Mouse (Mus musculus) forebrain, postnatal 0 days (tissue): Measurements from ENCODE around the gene Heatr5a. TPM values are rescaled to one million over a fixed set of nuclear protein-coding genes. Genes with fewer than 3 reads are reported as not detected.

Source experiments
- ATAC-seq: fragments of 200-750 bp; cut with Nextera tagmentation; 2 replicates; pipeline ENCODE4 v1.8.0; 2017; ENCODE audit warnings: mild to moderate bottlenecking, moderate library complexity
- DNase-seq: peaks from one replicate; pipeline ENCODE4 v3.0.0-alpha.2; 2015
- H3K27ac ChIP-seq: fragments of 300-500 bp; sonication (generic); 2 replicates; pipeline ENCODE4 v1.5.1; 2014; ENCODE audit warnings: low read depth, mild to moderate bottlenecking, antibody characterized with exemption, low read length, moderate library complexity, mixed read lengths
- H3K27me3 ChIP-seq: fragments of 300-500 bp; sonication (generic); 2 replicates; pipeline ENCODE4 v1.6.1; 2014; ENCODE audit warnings: mild to moderate bottlenecking, low read length, mixed read lengths; ENCODE audit not compliant: insufficient read depth
- H3K36me3 ChIP-seq: fragments of 300-500 bp; sonication (generic); 2 replicates; pipeline ENCODE4 v1.6.1; 2014; ENCODE audit warnings: mild to moderate bottlenecking, moderate library complexity; ENCODE audit not compliant: insufficient read depth
- H3K4me1 ChIP-seq: fragments of 300-500 bp; sonication (generic); 2 replicates; pipeline ENCODE4 v1.6.1; 2014; ENCODE audit warnings: antibody characterized with exemption; ENCODE audit not compliant: insufficient read depth
- H3K4me2 ChIP-seq: fragments of 300-500 bp; sonication (generic); 2 replicates; pipeline ENCODE4 v1.6.1; 2014; ENCODE audit warnings: low read depth, mild to moderate bottlenecking, moderate library complexity
- H3K4me3 ChIP-seq: fragments of 300-500 bp; sonication (generic); 2 replicates; pipeline ENCODE4 v1.5.1; 2014; ENCODE audit warnings: low read depth, low read length, mixed read lengths
- H3K9ac ChIP-seq: fragments of 300-500 bp; sonication (generic); 2 replicates; pipeline ENCODE4 v1.6.1; 2014; ENCODE audit warnings: mild to moderate bottlenecking
- H3K9me3 ChIP-seq: fragments of 300-500 bp; sonication (generic); 2 replicates; pipeline ENCODE4 v1.6.1; 2016; ENCODE audit warnings: low read length
- CTCF ChIP-seq: sonication (generic); IDR thresholded peaks from 2 replicates; pipeline ENCODE4 v1.5.1; 2016; ENCODE audit warnings: antibody characterized with exemption, control low read depth, low read depth
- WGBS: fragments of 180-500 bp; shearing (Covaris S2); extraction: QIAGEN DNeasy Blood & Tissue Kit; methylation state at CpG from one replicate; pipeline ENCODE4 v1.1.7; 2014; 5-methylcytosine and 5-hydroxymethylcytosine counted together
- polyA plus RNA-seq: library from polyadenylated mRNA; unstranded; fragments of >200 nt; fragmentation: Nextera tagmentation; extraction: Ambion mirVana; gene quantifications from 2 replicates; pipeline ENCODE4 v1.2.1, GENCODE M21; 2015
- total RNA-seq: library from RNA; depleted of rRNA; stranded (reverse); fragments of >200 nt; gene quantifications from 2 replicates; pipeline ENCODE4 v1.2.3, GENCODE M21; 2014; rRNA removed

Gene Heatr5a
- total RNA-seq (14.5 and 15.0 TPM in 2 replicates), polyA plus RNA-seq (1.3 and 2.0 TPM in 2 replicates)

DNA sequence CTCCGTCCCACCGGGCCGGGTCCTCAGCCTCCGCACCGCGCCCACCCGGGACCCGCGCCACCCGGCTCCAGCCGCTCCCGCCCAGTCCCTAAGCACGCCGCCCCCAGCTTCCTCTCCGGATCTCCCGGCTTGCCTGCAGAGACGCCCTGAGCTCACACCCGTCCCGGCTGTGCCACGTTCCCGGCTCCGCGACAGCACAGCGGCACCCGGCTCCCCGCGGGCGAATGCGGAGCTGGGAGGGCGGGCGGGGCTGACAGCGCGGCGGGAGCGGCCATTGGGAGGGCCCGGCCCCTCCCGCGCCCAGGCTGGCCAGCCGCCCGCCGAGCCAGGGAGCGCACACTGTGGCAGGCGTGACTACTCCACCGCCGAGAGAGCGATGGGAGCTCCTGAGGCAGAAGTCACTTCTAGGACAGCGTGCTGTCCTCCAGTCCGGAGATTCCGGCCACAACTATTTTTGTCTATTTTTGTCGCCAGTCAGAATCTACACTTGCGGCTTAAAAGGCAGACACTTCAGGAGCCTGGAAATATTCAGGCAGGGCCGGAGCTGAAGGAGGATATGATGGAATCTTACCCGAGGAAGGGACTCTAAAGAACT lies at the start of gene Heatr5a:
Gene Heatr5a (minus strand): TSS at position 252 of the 595 bp plus-strand sequence.
- 3% methylated on average over 51 of the region's 53 CpGs for WGBS
- peak; percentile 99 for ATAC-seq
- no peaks in the 10 kb centered on the region for H3K27me3 ChIP-seq
- peak within 1 kb of the TSS; percentile 81 for H3K27ac ChIP-seq
- DNase-seq: peak; percentile 92
- H3K4me3 ChIP-seq: peak within 1 kb of the TSS; percentile 88
- H3K9me3 ChIP-seq: no peaks in the 10 kb centered on the region
- no peaks in the 10 kb centered on the region for H3K36me3 ChIP-seq
- H3K4me1 ChIP-seq: no peaks in the 10 kb centered on the region; the same call in 1 of the 2 replicates
- H3K9ac ChIP-seq: peak within 1 kb of the TSS; percentile 77
- H3K4me2 ChIP-seq: peak within 1 kb of the TSS; percentile 62
- TF ChIP-seq CTCF: no peak

GRCm38 (mm10) chr12:52014494-52015029 lies 43.4 kb upstream of the Heatr5a start:
- Histone ChIP-seq H3K4me1 (no peaks in the 10 kb centered on the region), H3K4me2 (no peak overlapping the region), H3K27me3 (no peaks in the 10 kb centered on the region), H3K9me3 (no peaks in the 10 kb centered on the region), H3K9ac (no peak overlapping the region), H3K4me3 (no peak overlapping the region), H3K27ac (no peak overlapping the region), H3K36me3 (no peaks in the 10 kb centered on the region)
- no peak for ATAC-seq
- 78% methylated on average over 7 of the region's 7 CpGs for WGBS
- no peak for TF ChIP-seq CTCF
- DNase-seq: peak; percentile 25

DNA sequence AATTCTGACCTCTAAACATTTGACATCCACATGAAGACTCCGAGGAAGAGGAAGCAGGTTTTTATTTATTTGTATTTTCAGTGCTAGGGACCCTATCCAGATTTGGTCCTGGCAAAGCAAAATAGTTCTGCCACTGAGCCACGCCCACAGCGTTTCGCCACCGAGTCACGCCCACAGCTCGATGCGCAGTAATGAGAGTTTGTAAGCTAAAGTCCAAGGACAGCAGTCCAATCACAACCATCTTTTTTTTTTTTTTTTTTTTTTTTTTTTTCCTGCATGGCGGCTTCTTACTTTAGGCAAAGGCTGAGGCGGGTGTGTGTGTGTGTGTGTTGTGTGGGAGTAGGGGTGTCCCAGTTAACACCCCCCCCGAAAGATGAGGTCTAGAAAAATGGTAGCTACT lies 42.9 kb upstream of the Heatr5a start:
- no peaks in the 10 kb centered on the region for H3K4me1 ChIP-seq
- no peaks in the 10 kb centered on the region for H3K27me3 ChIP-seq
- TF ChIP-seq CTCF: no peak
- no peaks in the 10 kb centered on the region for H3K9me3 ChIP-seq
- DNase-seq: no peak
- no peak overlapping the region for H3K4me2 ChIP-seq
- ATAC-seq: no peak
- H3K9ac ChIP-seq: no peak overlapping the region
- WGBS: 90% methylated on average over 11 of the region's 11 CpGs
- H3K36me3 ChIP-seq: no peaks in the 10 kb centered on the region
- no peak overlapping the region for H3K4me3 ChIP-seq
- H3K27ac ChIP-seq: no peak overlapping the region

DNA sequence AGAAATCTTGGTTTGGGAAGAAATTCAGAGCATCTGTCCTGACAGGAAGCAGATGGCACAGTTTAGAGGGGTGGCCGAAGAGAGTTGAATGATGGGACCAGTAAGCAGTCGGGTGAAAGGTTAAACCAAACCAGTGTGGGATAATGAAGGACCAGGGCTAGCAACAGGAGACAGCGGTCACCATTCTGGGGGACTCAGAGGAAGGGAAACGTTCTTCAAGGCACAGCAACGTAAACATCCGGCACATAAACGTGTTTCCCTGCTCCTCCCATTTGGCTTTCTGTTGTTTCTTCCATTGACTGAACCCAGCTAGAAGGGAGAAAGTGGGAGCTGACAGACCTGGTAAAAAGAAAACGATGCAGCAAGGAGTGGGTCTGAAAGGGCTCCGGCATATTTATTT lies 42.2 kb upstream of the Heatr5a start:
- WGBS: 70% methylated on average over 9 of the region's 9 CpGs
- Histone ChIP-seq H3K27ac (no peak overlapping the region), H3K4me1 (no peaks in the 10 kb centered on the region), H3K9ac (no peak overlapping the region), H3K36me3 (no peaks in the 10 kb centered on the region), H3K4me2 (no peak overlapping the region), H3K4me3 (no peak overlapping the region), H3K9me3 (no peaks in the 10 kb centered on the region), H3K27me3 (no peaks in the 10 kb centered on the region)
- no peak for TF ChIP-seq CTCF
- DNase-seq: no peak
- no peak for ATAC-seq

DNA sequence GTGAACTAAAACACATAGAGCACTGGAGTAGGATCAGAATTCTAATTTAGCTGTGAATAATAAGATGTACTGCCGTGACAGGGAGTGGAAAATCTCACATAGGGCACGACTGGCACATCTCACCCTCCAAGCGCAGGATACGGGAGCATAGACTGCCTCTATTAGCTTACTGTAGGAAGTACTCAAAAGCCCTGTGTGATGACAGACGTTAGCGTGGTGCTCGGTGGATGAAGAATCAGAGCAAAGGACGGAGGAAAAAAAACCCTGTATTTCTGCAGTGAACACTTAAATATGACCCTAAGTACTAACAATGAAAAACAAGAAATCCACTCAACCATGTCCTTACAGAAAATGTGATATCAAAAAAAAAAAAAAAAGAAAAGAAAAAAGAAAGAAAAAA lies 41.0 kb upstream of the Heatr5a start:
- H3K4me3 ChIP-seq: no peak overlapping the region
- 76% methylated on average over 8 of the region's 8 CpGs for WGBS
- DNase-seq (no peak), ATAC-seq (no peak)
- no peak overlapping the region for H3K27ac ChIP-seq
- H3K9ac ChIP-seq: no peak overlapping the region
- H3K9me3 ChIP-seq: no peaks in the 10 kb centered on the region
- H3K27me3 ChIP-seq: no peaks in the 10 kb centered on the region
- H3K4me1 ChIP-seq: no peaks in the 10 kb centered on the region
- no peaks in the 10 kb centered on the region for H3K36me3 ChIP-seq
- H3K4me2 ChIP-seq: no peak overlapping the region
- TF ChIP-seq CTCF: no peak

DNA sequence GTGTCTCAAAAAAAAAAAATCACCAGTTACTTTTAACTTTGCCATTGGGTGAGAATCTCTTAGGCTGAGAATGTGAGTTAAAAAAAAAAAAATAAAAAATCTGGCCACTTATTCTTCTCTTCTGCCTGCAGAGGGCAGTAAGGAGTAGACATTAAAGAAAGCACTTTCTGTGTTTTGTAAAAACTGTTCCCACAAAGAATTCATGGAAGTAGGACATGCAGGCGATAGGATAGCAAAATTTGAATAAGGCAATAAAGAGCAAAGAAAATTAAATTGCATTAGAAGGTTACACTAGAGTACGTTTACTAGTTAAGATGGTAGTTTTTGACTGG lies 39.5 kb upstream of the Heatr5a start:
- peak overlapping the region; percentile 38 for H3K4me3 ChIP-seq
- ATAC-seq (no peak), DNase-seq (peak; percentile 86)
- peak; percentile 72 for TF ChIP-seq CTCF
- peak overlapping the region; percentile 40; the same call in 1 of the 2 replicates for H3K27ac ChIP-seq
- no peaks in the 10 kb centered on the region for H3K36me3 ChIP-seq
- H3K27me3 ChIP-seq: no peaks in the 10 kb centered on the region
- peak overlapping the region; percentile 57 for H3K4me2 ChIP-seq
- no peaks in the 10 kb centered on the region for H3K4me1 ChIP-seq
- 29% methylated on average over 2 of the region's 2 CpGs for WGBS
- H3K9ac ChIP-seq: peak overlapping the region; percentile 28; the same call in 1 of the 2 replicates
- no peaks in the 10 kb centered on the region for H3K9me3 ChIP-seq

DNA sequence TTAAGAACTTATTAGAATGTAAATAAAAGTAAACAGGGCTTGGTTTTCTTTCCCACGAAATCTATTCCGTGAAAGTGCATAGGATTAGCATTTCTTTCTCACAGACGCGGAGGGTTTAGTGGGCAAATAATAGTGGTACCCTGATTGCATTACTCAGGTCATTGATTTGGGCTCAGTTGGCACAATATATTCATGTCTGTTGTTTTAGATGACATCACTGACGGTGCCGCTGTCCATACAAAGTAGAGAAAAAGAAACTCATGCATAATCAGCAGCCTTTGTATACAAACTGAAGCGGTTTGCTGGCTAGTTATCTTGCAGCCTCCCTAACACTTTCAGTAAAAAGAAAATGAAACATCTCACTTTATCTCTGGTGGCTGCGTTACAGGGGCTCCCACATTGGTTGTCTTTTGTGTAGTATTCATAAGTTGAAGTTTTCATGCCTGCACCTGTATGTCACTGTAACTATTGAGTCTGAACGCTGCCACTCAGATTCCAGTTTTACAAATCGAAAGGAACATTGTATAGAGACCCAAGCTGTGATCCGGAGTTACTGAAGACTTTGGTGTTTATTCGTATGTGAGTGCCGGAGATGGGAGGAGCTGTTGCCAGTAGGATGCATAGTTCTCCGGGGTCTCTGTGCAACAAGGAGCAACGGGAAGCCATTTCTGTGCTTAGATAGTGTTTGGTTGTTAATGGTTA lies 39.0 kb upstream of the Heatr5a start:
- no peak for ATAC-seq
- Histone ChIP-seq H3K4me1 (no peaks in the 10 kb centered on the region), H3K27ac (peak overlapping the region; percentile 40; the same call in 1 of the 2 replicates), H3K36me3 (no peaks in the 10 kb centered on the region), H3K9ac (peak overlapping the region; percentile 28; the same call in 1 of the 2 replicates), H3K27me3 (no peaks in the 10 kb centered on the region), H3K4me3 (peak overlapping the region; percentile 38), H3K4me2 (peak overlapping the region; percentile 57), H3K9me3 (no peaks in the 10 kb centered on the region)
- 10% methylated on average over 15 of the region's 15 CpGs for WGBS
- DNase-seq: peak; percentile 32
- no peak for TF ChIP-seq CTCF
